Mouse (Mus musculus): Measurements from ENCODE around the gene Ago3. TPM values are rescaled to one million over a fixed set of nuclear protein-coding genes. Genes with fewer than 3 reads are reported as not detected.

Ago3 gene
- polyA plus RNA-seq, 1 experiment from 2014 or later, result 11.9 TPM

DNA sequence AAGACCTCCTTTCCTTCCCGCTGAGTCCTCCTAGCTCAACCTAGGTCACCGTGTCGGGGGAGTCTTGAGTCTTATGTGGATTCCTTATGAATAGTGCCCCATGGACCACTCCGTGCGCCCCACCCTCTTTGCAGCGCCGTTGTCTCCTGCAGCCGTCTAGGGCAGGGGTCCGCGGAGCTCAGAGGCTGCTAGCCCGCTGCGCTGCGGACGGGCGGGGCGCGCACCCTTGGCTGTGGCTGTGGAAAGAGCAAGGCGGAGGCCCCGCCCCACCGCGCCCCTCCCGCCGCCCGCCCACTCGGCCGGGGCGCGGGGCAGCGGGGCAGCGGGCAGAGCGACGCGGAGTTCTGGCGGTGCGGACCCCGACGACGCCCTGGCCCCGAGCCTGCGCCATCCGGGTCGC lies 142.9 kb downstream of the Ago3 start, which contains the start of gene Col8a2:
Gene Col8a2 (plus strand): TSS at position 302 of the 400 bp plus-strand sequence.
- 5% methylated on average over 12 of the region's 42 CpGs for WGBS
- DNase-seq (ENCODE audit: low spot score) (peak; percentile 27), ATAC-seq (ENCODE audit: low read depth) (peak; percentile 56)
- Histone ChIP-seq H3K27me3 (replicated peaks; ENCODE audit: control insufficient read depth, insufficient read depth, low read length) (peaks cover 5% of the 10 kb centered on the region; the same call in 1 of the 2 replicates), H3K9me3 (ENCODE audit: control insufficient read depth, low read length) (no peaks in the 10 kb centered on the region), H3K36me3 (ENCODE audit: control insufficient read depth, insufficient read depth, low read length) (no peaks in the 10 kb centered on the region), H3K27ac (replicated peaks; ENCODE audit: low read depth, low read length) (peak within 1 kb of the TSS; percentile 90), H3K4me1 (ENCODE audit: control insufficient read depth, insufficient read depth, low read length) (peaks cover 36% of the 10 kb centered on the region), H3K4me3 (ENCODE audit: low read depth, low read length) (peak within 1 kb of the TSS; percentile 58), H3K9ac (ENCODE audit: low read depth, low read length) (peak within 1 kb of the TSS; percentile 80), H3K4me2 (ENCODE audit: low read depth, low read length) (peak within 1 kb of the TSS; percentile 64)

GRCm38 (mm10) chr4:126283582-126283981 lies 145.8 kb downstream of the Ago3 start:
- H3K4me1 ChIP-seq (ENCODE audit: control insufficient read depth, insufficient read depth, low read length), result peaks cover 34% of the 10 kb centered on the region
- no peaks in the 10 kb centered on the region for H3K36me3 ChIP-seq (ENCODE audit: control insufficient read depth, insufficient read depth, low read length)
- peaks cover 5% of the 10 kb centered on the region; the same call in 1 of the 2 replicates for H3K27me3 ChIP-seq (replicated peaks; ENCODE audit: control insufficient read depth, insufficient read depth, low read length)
- DNase-seq (ENCODE audit: low spot score) (no peak), ATAC-seq (ENCODE audit: low read depth) (no peak)
- WGBS, result 90% methylated on average over 8 of the region's 8 CpGs
- no peak overlapping the region for H3K4me2 ChIP-seq (ENCODE audit: low read depth, low read length)
- H3K4me3 ChIP-seq (ENCODE audit: low read depth, low read length), result no peak overlapping the region
- H3K9ac ChIP-seq (ENCODE audit: low read depth, low read length), result no peak overlapping the region
- no peaks in the 10 kb centered on the region for H3K9me3 ChIP-seq (ENCODE audit: control insufficient read depth, low read length)
- no peak overlapping the region for H3K27ac ChIP-seq (replicated peaks; ENCODE audit: low read depth, low read length)

GRCm38 (mm10) chr4:126281706-126282105 lies 147.7 kb downstream of the Ago3 start:
- Histone ChIP-seq H3K9ac (ENCODE audit: low read depth, low read length) (no peak overlapping the region; the same call in 1 of the 2 replicates), H3K9me3 (ENCODE audit: control insufficient read depth, low read length) (no peaks in the 10 kb centered on the region), H3K36me3 (ENCODE audit: control insufficient read depth, insufficient read depth, low read length) (no peaks in the 10 kb centered on the region), H3K4me3 (ENCODE audit: low read depth, low read length) (no peak overlapping the region), H3K4me2 (ENCODE audit: low read depth, low read length) (0 out of 2 replicates have a peak overlapping the region, but pooled peaks have one; percentile 15), H3K27me3 (replicated peaks; ENCODE audit: control insufficient read depth, insufficient read depth, low read length) (0 out of 2 replicates have a peak, but pooled peaks cover 5% of the 10 kb centered on the region), H3K4me1 (ENCODE audit: control insufficient read depth, insufficient read depth, low read length) (peaks cover 36% of the 10 kb centered on the region), H3K27ac (replicated peaks; ENCODE audit: low read depth, low read length) (peak overlapping the region; percentile 58; the same call in 1 of the 2 replicates)
- no peak for ATAC-seq (ENCODE audit: low read depth)
- peak; percentile 24 for DNase-seq (ENCODE audit: low spot score)
- 37% methylated on average over 9 of the region's 9 CpGs for WGBS

Other genes starting within 250 kb of the Ago3 start
- gene Thrap3, start 226.8 kb downstream of the Ago3 start, polyA plus RNA-seq (2014; fragmentation: Nextera tagmentation; extraction: Ambion mirVana), result 185 and 198 TPM in 2 replicates
- gene Map7d1, start 173.2 kb downstream of the Ago3 start, polyA plus RNA-seq (2014; fragmentation: Nextera tagmentation; extraction: Ambion mirVana), result 62.4 and 64.2 TPM in 2 replicates
- gene Trappc3, start 167.2 kb downstream of the Ago3 start, polyA plus RNA-seq (2014; fragmentation: Nextera tagmentation; extraction: Ambion mirVana), result 32.9 and 33.0 TPM in 2 replicates
- 78.9 and 83.0 TPM in 2 replicates for gene Col8a2, start 142.8 kb downstream of the Ago3 start, polyA plus RNA-seq (2014; fragmentation: Nextera tagmentation; extraction: Ambion mirVana)
- 49.7 and 60.1 TPM in 2 replicates for gene Adprhl2, start 107.9 kb downstream of the Ago3 start, polyA plus RNA-seq (2014; fragmentation: Nextera tagmentation; extraction: Ambion mirVana)
- 13.9 and 15.4 TPM in 2 replicates for gene Tekt2, start 103.9 kb downstream of the Ago3 start, polyA plus RNA-seq (2014; fragmentation: Nextera tagmentation; extraction: Ambion mirVana)
- gene Ago1, start 39.0 kb upstream of the Ago3 start, polyA plus RNA-seq (2014; fragmentation: Nextera tagmentation; extraction: Ambion mirVana), result 6.9 and 7.0 TPM in 2 replicates
- 2.6 and 2.7 TPM in 2 replicates for gene Ago4, start 103.9 kb upstream of the Ago3 start, polyA plus RNA-seq (2014; fragmentation: Nextera tagmentation; extraction: Ambion mirVana)
- gene Clspn, start 127.4 kb upstream of the Ago3 start, polyA plus RNA-seq (2014; fragmentation: Nextera tagmentation; extraction: Ambion mirVana), result 28.0 and 32.5 TPM in 2 replicates
- gene 5730409E04Rik, start 180.3 kb upstream of the Ago3 start, polyA plus RNA-seq (2014; fragmentation: Nextera tagmentation; extraction: Ambion mirVana), result 4.4 and 5.7 TPM in 2 replicates
- 465 and 479 TPM in 2 replicates for gene Psmb2, start 248.1 kb upstream of the Ago3 start, polyA plus RNA-seq (2014; fragmentation: Nextera tagmentation; extraction: Ambion mirVana)

All from embryonic facial prominence, embryonic 14.5 days (tissue).